Mouse (Mus musculus) small intestine, adult 2 months (tissue): ENCODE measurements around the gene Cep55.

Experiments
- CTCF ChIP-seq: fragments of 200-500 bp; IDR thresholded peaks from 2 replicates; pipeline ENCODE4 v1.5.1; 2012; ENCODE audit warnings: low read depth, mild to moderate bottlenecking, control low read depth, inconsistent platforms, low read length, moderate library complexity, mixed read lengths; ENCODE audit not compliant: insufficient replicate concordance, insufficient read length; ENCODE audit errors: extremely low read depth
- POLR2A ChIP-seq: fragments of 200-500 bp; IDR thresholded peaks from 2 replicates; pipeline ENCODE4 v1.6.1; 2012; ENCODE audit warnings: low read depth, mild to moderate bottlenecking, control low read depth, inconsistent platforms, low read length, moderate library complexity

GRCm38 (mm10) chr19:38075051-38075450 lies 20.2 kb downstream of the Cep55 start:
- TF ChIP-seq POLR2A (no peak), CTCF (no peak)
